Mouse (Mus musculus) brown adipose tissue, adult 24 weeks (tissue): Measurements from ENCODE around the gene Ahdc1. TPM values are rescaled to one million over a fixed set of nuclear protein-coding genes. Genes with fewer than 3 reads are reported as not detected.

ENCODE experiments used
- H3K27ac ChIP-seq: fragments of 200-500 bp; replicated peaks from 2 replicates; pipeline ENCODE4 v1.5.1; 2012; ENCODE audit warnings: low read depth, mild to moderate bottlenecking, low read length
- H3K4me1 ChIP-seq: fragments of 200-500 bp; 2 replicates; pipeline ENCODE4 v1.6.1; 2012; ENCODE audit warnings: low read length, mixed read lengths; ENCODE audit not compliant: control insufficient read depth, insufficient read depth, insufficient read length
- H3K4me3 ChIP-seq: fragments of 200-500 bp; 2 replicates; pipeline ENCODE4 v1.5.1; 2012; ENCODE audit warnings: low read depth, mild to moderate bottlenecking, low read length, moderate library complexity; ENCODE audit not compliant: insufficient read depth
- polyA plus RNA-seq: library from polyadenylated mRNA; stranded (reverse); fragments of >200 nt; gene quantifications from 2 replicates; pipeline ENCODE4 v1.2.4, GENCODE M21; 2012; ENCODE audit not compliant: missing spikeins, insufficient read depth, insufficient read length

Ahdc1 gene
- polyA plus RNA-seq, 1 experiment = 26.1 TPM

DNA sequence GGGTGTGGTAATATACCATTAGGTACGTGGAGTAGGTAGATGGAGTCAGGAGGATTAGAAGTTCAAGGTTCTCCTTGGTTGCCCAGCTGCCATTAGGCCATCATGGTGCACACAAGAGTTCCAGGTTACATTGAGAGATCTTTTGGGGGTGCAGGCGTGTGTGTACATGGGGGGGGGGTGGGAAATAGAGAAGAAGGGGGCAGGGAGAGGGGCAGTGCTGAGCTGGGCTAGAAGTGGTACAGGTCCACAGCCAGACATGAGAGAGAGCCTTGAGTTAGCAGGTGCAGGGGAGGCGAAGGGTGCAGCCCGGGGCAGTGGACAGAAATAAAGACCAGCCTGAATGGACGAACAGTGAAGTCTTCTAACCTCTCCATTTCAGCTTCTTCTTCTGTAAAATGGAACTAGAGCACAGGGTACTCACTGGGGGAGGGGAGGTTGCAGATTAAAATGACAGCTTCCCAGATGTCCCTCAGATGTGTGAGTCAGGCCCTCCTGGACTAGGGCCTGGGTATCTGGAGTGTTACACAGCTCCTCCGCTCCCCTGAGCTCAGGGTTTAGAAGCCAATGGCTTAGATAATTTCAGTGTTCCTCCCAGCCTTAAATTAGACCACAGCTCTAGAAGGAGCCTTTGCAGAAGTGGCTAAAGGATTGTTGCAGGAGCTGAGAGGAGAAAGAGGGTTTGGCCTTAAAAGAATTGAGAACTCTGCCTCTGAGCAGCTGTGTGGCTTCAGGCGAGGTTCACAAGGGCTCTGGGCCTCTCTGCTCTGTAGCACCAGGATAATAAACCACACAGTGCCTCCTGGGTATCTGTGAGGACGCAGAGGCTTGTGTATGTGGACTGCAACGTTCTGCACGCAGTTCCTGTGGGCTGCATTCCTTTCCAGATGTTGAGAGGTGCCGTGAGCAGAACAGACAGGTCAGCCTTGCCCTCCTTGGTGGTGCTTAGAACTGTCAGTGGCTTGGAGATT lies 47.7 kb downstream of the Ahdc1 start:
- peaks cover 18% of the 10 kb centered on the region for H3K4me1 ChIP-seq
- peak overlapping the region; percentile 20; the same call in 1 of the 2 replicates for H3K27ac ChIP-seq
- no peak overlapping the region for H3K4me3 ChIP-seq

DNA sequence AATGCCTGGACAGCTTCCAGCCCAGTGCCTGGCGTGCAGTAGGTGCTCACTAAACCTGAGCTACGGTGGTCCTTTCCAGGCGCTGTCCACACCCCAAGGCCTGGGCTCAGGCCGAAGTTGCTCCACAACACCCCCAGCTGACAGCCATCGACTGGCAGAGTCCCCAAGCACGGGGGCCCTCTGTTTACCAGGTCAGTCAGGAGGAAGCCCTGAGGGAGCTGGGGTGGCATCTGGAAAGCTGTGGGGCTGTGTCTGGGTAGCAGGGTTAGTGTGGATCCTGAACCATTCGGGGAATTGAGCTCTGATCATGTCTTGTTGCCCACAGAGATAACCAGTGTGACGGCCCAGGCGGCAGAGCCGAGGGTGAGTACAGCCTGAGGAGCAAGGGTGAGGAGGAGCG lies 49.6 kb downstream of the Ahdc1 start:
- Histone ChIP-seq H3K4me1 (peaks cover 17% of the 10 kb centered on the region), H3K27ac (no peak overlapping the region), H3K4me3 (no peak overlapping the region)

DNA sequence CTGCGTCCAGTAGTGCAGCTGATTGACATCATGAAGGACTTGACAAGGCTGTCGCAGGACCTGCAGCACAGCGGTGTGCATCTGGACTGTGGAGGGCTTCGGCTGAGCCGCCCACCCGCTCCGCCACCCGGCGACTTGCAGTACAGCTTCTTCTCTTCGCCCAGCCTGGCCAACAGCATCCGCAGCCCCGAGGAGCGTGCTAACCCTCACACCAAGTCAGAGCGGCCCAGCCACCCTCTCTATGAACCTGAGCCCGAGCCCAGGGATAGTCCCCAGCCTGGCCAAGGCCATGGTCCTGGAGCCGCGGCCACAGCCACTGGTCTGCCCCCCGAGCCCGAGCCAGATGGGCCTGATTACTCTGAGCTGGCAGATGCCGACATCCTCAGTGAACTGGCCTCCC lies 50.7 kb downstream of the Ahdc1 start:
- Histone ChIP-seq H3K4me3 (no peak overlapping the region), H3K27ac (no peak overlapping the region), H3K4me1 (peaks cover 14% of the 10 kb centered on the region)

DNA sequence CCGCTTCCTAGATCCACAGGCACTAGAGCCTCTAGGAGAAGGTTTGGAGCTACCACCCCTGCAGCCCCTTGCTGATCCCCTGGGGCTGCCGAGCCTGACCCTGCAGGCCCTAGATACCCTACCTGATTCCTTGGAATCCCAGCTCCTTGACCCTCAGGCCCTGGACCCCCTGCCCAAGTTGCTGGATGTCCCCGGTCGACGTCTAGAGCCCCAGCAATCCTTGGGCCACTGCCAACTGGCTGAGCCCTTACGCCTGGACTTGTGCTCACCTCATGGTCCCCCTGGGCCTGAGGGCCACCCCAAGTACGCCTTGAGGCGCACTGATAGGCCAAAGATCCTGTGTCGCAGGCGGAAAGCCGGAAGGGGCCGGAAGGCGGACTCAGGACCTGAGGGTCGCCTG lies 51.2 kb downstream of the Ahdc1 start:
- no peak overlapping the region for H3K27ac ChIP-seq
- H3K4me1 ChIP-seq = peaks cover 12% of the 10 kb centered on the region
- no peak overlapping the region for H3K4me3 ChIP-seq

DNA sequence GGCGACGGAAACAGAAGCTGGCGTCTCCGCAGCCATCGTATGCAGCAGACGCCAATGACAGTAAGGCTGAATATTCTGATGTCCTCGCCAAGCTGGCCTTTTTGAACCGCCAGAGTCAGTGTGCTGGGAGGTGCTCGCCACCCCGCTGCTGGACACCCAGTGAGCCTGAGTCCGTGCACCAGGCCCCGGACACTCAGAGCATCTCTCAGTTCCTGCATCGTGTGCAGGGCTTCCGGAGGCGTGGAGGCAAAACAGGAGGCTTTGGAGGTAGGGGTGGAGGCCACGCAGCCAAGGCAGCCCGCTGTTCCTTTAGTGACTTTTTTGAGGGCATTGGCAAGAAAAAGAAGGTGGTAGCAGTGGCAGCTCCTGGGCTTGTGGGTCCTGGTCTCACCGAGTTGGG lies 52.1 kb downstream of the Ahdc1 start:
- Histone ChIP-seq H3K4me3 (no peak overlapping the region), H3K27ac (no peak overlapping the region), H3K4me1 (peaks cover 9% of the 10 kb centered on the region)

DNA sequence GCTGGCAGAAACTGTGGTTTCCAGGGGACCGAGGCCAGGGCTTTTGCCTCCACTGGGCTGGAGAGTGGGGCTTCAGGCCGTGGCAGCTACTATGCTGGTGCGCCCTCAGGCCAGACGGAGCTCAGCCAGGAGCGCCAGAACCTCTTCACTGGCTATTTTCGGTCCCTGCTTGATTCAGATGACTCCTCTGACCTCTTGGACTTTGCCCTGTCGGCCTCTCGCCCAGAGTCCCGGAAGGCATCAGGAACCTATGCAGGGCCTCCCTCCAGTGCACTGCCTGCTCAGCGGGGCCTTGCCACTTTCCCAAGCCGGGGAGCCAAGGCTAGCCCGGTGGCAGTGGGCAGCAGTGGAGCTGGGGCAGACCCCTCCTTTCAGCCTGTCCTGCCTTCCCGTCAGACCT lies 52.7 kb downstream of the Ahdc1 start:
- 0 out of 2 replicates have a peak overlapping the region, but pooled peaks have one; percentile 9 for H3K27ac ChIP-seq
- no peak overlapping the region for H3K4me3 ChIP-seq
- H3K4me1 ChIP-seq = peaks cover 6% of the 10 kb centered on the region; the same call in 1 of the 2 replicates

DNA sequence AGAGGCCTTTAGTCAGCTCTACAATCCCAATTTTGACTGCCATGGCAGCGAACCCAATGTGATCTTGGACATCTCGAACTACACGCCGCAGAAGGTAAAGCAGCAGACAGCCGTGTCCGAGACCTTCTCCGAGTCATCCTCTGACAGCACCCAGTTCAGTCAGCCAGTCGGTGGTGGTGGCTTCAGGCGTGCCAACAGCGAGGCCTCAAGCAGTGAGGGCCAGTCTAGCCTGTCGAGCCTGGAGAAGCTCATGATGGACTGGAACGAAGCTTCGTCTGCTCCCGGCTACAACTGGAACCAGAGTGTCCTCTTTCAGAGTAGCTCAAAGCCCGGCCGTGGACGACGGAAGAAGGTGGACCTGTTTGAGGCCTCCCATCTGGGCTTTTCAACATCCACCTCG lies 53.7 kb downstream of the Ahdc1 start:
- no peak overlapping the region for H3K4me3 ChIP-seq
- no peak overlapping the region for H3K27ac ChIP-seq
- H3K4me1 ChIP-seq = peaks cover 3% of the 10 kb centered on the region; the same call in 1 of the 2 replicates

DNA sequence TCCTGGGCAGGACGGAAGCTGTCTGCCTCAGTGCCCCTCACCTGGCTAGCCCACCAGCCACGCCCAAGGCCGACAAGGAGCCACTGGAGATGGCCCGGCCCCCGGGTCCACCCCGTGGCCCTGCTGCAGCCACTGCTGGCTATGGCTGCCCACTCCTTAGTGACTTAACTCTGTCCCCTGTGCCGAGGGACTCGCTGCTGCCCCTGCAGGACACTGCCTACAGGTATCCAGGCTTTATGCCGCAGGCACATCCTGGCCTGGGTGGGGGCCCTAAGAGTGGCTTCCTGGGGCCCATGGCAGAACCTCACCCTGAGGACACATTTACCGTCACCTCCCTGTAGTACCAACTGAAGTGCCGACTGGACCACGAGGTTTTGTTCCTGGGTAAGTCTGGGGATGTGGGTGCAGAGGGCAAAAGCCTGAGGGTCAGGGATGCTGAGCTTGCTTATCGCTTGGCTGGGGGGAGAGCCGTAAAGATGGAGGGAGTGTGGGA lies 54.9 kb downstream of the Ahdc1 start:
- H3K4me1 ChIP-seq = peaks cover 3% of the 10 kb centered on the region; the same call in 1 of the 2 replicates
- H3K27ac ChIP-seq = no peak overlapping the region
- no peak overlapping the region for H3K4me3 ChIP-seq

DNA sequence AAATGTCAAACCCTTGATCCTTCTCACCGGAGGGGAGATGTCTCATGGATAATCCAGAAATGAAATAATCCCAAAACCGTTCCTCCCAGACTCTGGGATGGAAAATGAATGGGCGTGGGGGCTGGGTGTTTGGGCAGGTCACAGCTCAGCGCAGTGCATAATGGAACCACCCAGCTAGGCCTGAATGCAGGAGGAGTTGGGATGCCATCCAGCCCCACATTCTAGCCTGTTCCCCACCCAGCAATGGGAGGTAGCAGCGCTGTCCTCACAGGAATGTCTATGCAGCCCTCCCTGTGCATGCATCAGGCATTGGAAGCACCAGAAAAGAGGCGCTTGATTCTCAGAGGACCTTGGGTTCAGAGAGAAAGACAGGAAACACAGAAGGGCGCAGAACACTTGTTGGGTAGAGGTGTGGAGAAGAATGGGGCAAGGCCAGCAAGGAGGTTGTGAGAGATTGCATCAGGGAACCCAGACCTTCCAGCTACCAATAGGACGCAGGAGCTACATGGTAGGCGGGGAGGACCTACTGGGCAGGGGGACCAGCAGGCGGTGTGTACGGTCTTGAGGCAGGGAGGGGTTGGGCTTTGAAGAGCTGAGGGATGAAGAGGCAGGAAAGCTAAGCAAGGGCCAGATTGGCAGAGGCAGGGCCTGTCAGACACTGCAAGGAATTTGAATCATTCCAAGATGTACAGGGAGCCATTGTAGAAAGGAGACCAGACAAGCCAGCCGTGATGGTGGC lies 57.5 kb downstream of the Ahdc1 start:
- Histone ChIP-seq H3K4me1 (peaks cover 3% of the 10 kb centered on the region; the same call in 1 of the 2 replicates), H3K4me3 (no peak overlapping the region), H3K27ac (no peak overlapping the region)

DNA sequence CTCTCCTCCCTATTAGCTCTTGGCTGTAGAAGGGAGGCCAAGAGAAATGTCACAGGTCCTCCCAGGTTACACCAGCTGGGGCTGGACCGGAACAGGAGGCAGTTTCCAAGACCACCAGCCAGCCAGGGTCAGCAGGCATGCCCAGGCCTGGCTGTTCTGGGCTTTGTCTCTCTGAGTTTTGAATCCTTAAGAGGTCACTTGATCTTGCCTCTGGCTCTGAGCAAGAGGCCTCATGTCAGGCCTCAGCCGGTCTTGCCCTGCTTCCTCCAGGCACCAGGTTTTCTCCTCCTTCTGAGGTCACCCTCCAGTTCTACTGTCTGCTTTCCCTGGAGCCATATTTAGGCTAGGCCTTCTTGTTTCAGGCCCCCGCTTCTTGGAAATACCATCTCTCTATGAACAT lies 59.3 kb downstream of the Ahdc1 start:
- no peak overlapping the region for H3K27ac ChIP-seq
- H3K4me3 ChIP-seq = no peak overlapping the region
- peaks cover 3% of the 10 kb centered on the region; the same call in 1 of the 2 replicates for H3K4me1 ChIP-seq

DNA sequence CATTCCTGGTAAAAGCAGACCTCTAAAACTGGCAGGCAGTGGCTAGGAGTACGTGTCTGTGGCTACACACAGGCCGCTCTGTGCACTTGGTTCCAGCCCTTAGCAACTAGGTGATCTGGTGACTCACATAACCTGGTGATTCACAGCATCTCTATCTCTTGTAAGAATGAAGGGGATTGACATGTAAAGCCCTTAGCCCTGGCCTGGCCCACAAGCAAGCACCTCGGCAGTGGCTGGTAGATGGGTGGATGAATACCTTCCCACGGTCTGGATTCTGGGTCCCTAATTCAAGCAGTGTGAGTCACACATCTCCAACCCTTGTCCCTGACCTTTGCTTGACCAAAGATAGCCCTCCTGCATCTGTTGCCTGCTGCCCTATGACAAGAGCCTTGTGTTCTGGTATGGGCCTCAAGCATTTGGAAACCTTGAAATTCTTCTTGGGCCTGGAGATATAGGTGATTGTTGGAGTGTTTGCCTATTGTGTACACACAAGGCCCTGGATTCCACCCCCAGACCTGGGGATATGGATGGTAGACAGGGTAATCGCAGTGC lies 59.8 kb downstream of the Ahdc1 start:
- H3K4me3 ChIP-seq = no peak overlapping the region
- H3K4me1 ChIP-seq = peaks cover 3% of the 10 kb centered on the region; the same call in 1 of the 2 replicates
- H3K27ac ChIP-seq = no peak overlapping the region

DNA sequence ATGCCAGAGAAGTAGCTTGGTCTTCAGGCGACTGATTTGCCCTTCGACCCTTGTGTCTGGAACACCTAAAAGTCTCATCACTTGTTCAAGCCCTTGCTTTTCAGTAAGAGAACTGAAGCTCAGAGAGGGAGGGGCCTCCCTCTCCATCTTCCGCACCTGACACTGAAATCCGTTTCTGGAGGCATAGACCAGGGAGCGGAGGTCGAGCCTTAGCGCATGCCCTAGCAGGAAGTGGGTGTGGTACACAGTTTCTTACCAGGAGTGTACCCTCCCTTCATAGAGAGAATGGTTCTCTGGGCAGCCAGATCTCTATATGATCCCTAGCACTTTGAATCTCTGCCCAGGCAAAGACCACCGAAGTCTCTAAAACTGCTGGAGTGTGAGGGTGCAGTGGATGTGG lies 62.1 kb downstream of the Ahdc1 start:
- Histone ChIP-seq H3K4me1 (no peaks in the 10 kb centered on the region), H3K4me3 (no peak overlapping the region), H3K27ac (no peak overlapping the region)

DNA sequence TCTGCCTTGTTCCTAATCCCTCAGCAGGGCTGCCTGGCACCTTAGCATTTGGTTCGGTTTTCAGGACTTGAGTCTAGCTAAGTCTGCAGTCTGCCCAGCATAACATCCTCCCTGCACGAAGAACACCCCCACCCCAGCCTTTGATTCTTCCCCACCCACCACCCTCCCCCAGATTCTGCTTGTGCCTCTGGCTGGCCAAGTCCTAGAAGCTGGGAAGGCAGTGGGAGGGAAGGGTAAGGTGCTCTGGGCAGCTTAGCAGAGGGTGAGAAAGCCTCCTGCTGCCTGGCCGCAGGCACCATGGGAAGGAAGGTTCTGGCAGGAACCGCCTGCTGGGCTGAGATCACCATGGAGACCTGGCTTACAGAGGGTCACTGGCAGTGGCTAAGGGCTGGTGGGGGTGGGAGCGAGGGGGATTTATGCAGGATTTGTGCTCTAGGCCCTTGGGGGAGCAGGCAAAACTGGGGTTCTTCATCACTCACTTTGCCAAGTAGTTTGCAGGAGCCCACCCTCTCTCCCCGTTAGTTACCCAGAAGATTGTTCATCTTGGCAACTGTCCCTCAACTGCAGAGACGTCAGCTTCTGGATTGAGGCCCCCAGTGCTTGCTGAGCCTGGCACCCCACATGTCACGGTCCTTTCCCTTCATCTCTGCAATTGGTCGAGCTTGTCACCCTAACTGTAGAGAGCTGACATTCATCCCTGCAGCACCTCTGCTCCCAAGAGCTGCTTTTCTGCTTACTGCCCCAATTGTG lies 63.2 kb downstream of the Ahdc1 start:
- Histone ChIP-seq H3K4me1 (no peaks in the 10 kb centered on the region; the same call in 1 of the 2 replicates), H3K27ac (no peak overlapping the region), H3K4me3 (no peak overlapping the region)

DNA sequence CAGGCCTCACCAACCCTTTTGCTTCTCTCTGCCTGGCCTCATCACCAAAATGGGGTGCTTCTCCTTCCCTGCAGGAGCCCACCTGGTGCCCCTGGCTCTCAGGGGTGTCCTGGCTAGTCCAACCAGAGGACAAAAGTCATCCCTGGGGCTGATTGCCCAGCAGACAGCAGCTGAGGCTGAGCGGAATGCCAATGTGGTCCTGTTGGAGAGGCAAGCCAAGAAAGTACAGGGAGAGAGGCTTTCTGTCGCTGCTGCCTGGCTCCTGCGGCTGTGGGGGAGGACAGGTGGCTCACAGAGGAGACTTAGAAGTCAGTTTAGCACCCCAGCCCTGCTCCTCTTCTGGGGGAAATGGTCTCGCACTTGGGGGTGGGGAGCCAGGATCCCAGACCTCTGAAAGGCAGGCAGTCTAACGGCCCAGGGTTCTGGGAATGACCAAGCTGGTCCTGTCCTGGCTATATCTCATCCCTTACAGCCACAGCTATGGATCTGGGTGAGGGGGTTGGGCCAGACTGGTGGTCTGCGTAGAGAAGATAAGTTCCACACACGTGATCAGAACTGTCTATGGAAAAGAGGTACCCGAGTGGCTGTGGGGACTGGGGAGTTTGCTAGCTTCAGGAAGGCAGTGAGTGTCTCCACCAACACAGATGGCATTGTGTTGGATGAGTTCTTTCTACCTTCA lies 64.0 kb downstream of the Ahdc1 start:
- Histone ChIP-seq H3K27ac (no peak overlapping the region), H3K4me3 (no peak overlapping the region), H3K4me1 (no peaks in the 10 kb centered on the region; the same call in 1 of the 2 replicates)
